Mouse (Mus musculus) erythroblast, embryonic 14.5 days (primary cell): Measurements from ENCODE around the gene Smim24. TPM values are rescaled to one million over a fixed set of nuclear protein-coding genes. Genes with fewer than 3 reads are reported as not detected.

Experiments used
- H3K27me3 ChIP-seq: 2 replicates; pipeline ENCODE4 v1.6.1; 2012; ENCODE audit warnings: inconsistent platforms; ENCODE audit not compliant: control insufficient read depth
- H3K36me3 ChIP-seq: 2 replicates; pipeline ENCODE4 v1.6.1; 2012; ENCODE audit warnings: mild to moderate bottlenecking, inconsistent platforms; ENCODE audit not compliant: control insufficient read depth
- H3K4me1 ChIP-seq: 2 replicates; pipeline ENCODE4 v1.6.1; 2012; ENCODE audit warnings: inconsistent platforms; ENCODE audit not compliant: control insufficient read depth
- H3K4me3 ChIP-seq: replicated peaks from 2 replicates; pipeline ENCODE3; 2012; ENCODE audit warnings: moderate library complexity, mild to moderate bottlenecking, inconsistent platforms
- H3K9me3 ChIP-seq: 2 replicates; pipeline ENCODE4 v1.6.1; 2012; ENCODE audit warnings: low read length, inconsistent platforms, mixed read lengths; ENCODE audit not compliant: control insufficient read depth
- GATA1 ChIP-seq: IDR thresholded peaks from 2 replicates; pipeline ENCODE4 v1.6.1; 2012; ENCODE audit warnings: low read length, inconsistent platforms, mixed read lengths
- TAL1 ChIP-seq: IDR thresholded peaks from 3 replicates; pipeline ENCODE4 v1.6.1; 2012; ENCODE audit warnings: low read length, inconsistent platforms, mixed read lengths
- polyA plus RNA-seq: library from polyadenylated mRNA; stranded (reverse); fragments of >175 nt; gene quantifications from 2 replicates; pipeline ENCODE4 v1.2.3, GENCODE M21; 2012

Smim24 gene
- polyA plus RNA-seq, 1 experiment = not detected

- Histone ChIP-seq H3K4me3 (no peak overlapping the region), H3K9me3 (no peaks in the 10 kb centered on the region; the same call in 1 of the 2 replicates), H3K36me3 (no peaks in the 10 kb centered on the region; the same call in 1 of the 2 replicates), H3K4me1 (peaks cover 38% of the 10 kb centered on the region), H3K27me3 (peaks cover 39% of the 10 kb centered on the region)
- TF ChIP-seq TAL1 (no peak), GATA1 (no peak)
Observed at GRCm38 (mm10) chr10:81410350-81410749, 17.5 kb downstream of the Smim24 start.

- H3K4me3 ChIP-seq = no peak overlapping the region
- no peaks in the 10 kb centered on the region; the same call in 1 of the 2 replicates for H3K36me3 ChIP-seq
- peaks cover 33% of the 10 kb centered on the region for H3K27me3 ChIP-seq
- H3K4me1 ChIP-seq = peaks cover 38% of the 10 kb centered on the region
- no peaks in the 10 kb centered on the region; the same call in 1 of the 2 replicates for H3K9me3 ChIP-seq
- TF ChIP-seq GATA1 (no peak), TAL1 (no peak)
Observed at GRCm38 (mm10) chr10:81410981-81411380, 18.1 kb downstream of the Smim24 start.

GRCm38 (mm10) chr10:81411471-81412400, 18.9 kb downstream of the Smim24 start:
- Histone ChIP-seq H3K36me3 (no peaks in the 10 kb centered on the region; the same call in 1 of the 2 replicates), H3K4me1 (peaks cover 42% of the 10 kb centered on the region), H3K4me3 (no peak overlapping the region), H3K27me3 (peaks cover 30% of the 10 kb centered on the region), H3K9me3 (no peaks in the 10 kb centered on the region; the same call in 1 of the 2 replicates)
- TF ChIP-seq TAL1 (no peak), GATA1 (no peak)

GRCm38 (mm10) chr10:81412586-81413309, 19.9 kb downstream of the Smim24 start:
- Histone ChIP-seq H3K9me3 (no peaks in the 10 kb centered on the region; the same call in 1 of the 2 replicates), H3K36me3 (no peaks in the 10 kb centered on the region; the same call in 1 of the 2 replicates), H3K4me1 (peaks cover 39% of the 10 kb centered on the region), H3K27me3 (peaks cover 29% of the 10 kb centered on the region), H3K4me3 (no peak overlapping the region)
- no peak for TF ChIP-seq GATA1
- no peak for TF ChIP-seq TAL1

GRCm38 (mm10) chr10:81413310-81414261, 20.7 kb downstream of the Smim24 start:
- Histone ChIP-seq H3K9me3 (no peaks in the 10 kb centered on the region), H3K36me3 (no peaks in the 10 kb centered on the region), H3K27me3 (peaks cover 22% of the 10 kb centered on the region), H3K4me3 (no peak overlapping the region), H3K4me1 (peaks cover 37% of the 10 kb centered on the region)
- TF ChIP-seq TAL1 = no peak
- TF ChIP-seq GATA1 = no peak

- H3K27me3 ChIP-seq = peaks cover 20% of the 10 kb centered on the region
- TF ChIP-seq TAL1 (no peak), GATA1 (no peak)
- peaks cover 32% of the 10 kb centered on the region for H3K4me1 ChIP-seq
- H3K36me3 ChIP-seq = no peaks in the 10 kb centered on the region; the same call in 1 of the 2 replicates
- no peaks in the 10 kb centered on the region for H3K9me3 ChIP-seq
- no peak overlapping the region for H3K4me3 ChIP-seq
Observed at GRCm38 (mm10) chr10:81414682-81415081, 21.8 kb downstream of the Smim24 start.

GRCm38 (mm10) chr10:81415146-81415545, 22.3 kb downstream of the Smim24 start:
- H3K4me1 ChIP-seq = peaks cover 30% of the 10 kb centered on the region
- H3K4me3 ChIP-seq = no peak overlapping the region
- TF ChIP-seq GATA1 (no peak), TAL1 (no peak)
- no peaks in the 10 kb centered on the region for H3K9me3 ChIP-seq
- no peaks in the 10 kb centered on the region; the same call in 1 of the 2 replicates for H3K36me3 ChIP-seq
- H3K27me3 ChIP-seq = peaks cover 20% of the 10 kb centered on the region
